Mouse (Mus musculus): ENCODE data around the gene Ankrd35. TPM values are rescaled to one million over a fixed set of nuclear protein-coding genes. Genes with fewer than 3 reads are reported as not detected.
"Not testable (repeated sequence)": the region's sequence is repeated elsewhere in the genome, so short reads cannot be mapped to it uniquely, and the experiment has no call there.

Gene Ankrd35
- total RNA-seq, 1 experiment from 2014 or later, result 0.38 TPM

DNA sequence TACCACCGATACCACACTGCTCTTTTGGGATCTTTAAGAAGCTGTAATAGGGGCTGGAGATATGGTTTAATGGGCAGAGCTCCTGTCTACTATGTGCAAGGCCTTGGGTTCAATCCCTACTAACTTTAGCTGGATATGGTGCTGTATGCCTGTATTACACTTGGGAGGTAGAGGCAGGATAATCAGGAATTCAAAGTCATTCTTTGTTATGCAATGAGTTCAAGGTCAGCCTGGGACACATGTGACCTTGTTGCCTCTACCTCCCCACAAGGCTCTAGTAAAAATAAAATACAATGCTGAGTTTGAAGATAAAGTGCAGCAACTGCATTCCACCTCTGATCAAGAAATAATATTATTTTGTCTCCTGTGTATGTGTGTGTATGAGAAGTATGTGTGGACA lies 64.1 kb downstream of the Ankrd35 start:
- no peak for ATAC-seq (replicated peaks; ENCODE audit: insufficient number of reproducible peaks, low FRiP score, low TSS enrichment, poor library complexity, severe bottlenecking)

DNA sequence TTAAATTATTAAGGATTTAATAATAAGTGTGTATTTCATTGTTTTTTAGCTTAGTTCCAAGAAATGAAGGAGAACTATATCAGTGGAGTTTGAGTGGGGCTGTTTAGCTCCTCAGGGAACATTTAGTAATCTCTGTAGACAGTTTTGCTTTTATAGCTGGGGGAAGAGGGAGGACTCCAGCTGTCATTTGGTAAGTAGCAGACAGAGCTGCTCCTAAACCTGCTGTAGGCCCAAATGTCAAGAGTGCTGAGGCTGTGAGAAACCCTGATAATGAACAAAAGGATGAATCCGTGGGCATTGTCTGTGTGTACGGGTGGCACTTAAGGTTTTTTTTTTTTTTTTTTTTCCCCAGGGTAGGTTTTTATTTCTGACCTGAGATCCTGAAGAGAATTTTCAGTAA lies 65.3 kb downstream of the Ankrd35 start:
- ATAC-seq (replicated peaks; ENCODE audit: insufficient number of reproducible peaks, low FRiP score, low TSS enrichment, poor library complexity, severe bottlenecking), result no peak

GRCm38 (mm10) chr3:96737013-96737740 lies 67.2 kb downstream of the Ankrd35 start:
- ATAC-seq (replicated peaks; ENCODE audit: insufficient number of reproducible peaks, low FRiP score, low TSS enrichment, poor library complexity, severe bottlenecking), result no peak

- ATAC-seq (replicated peaks; ENCODE audit: insufficient number of reproducible peaks, low FRiP score, low TSS enrichment, poor library complexity, severe bottlenecking), result no peak
Observed at GRCm38 (mm10) chr3:96737995-96738394, 68.1 kb downstream of the Ankrd35 start.

- ATAC-seq (replicated peaks; ENCODE audit: insufficient number of reproducible peaks, low FRiP score, low TSS enrichment, poor library complexity, severe bottlenecking), result not testable (repeated sequence)
Observed at GRCm38 (mm10) chr3:96740279-96740678, 70.3 kb downstream of the Ankrd35 start.

Other genes with a start within 250 kb of the Ankrd35 start
- gene BC107364, start 217.8 kb upstream of the Ankrd35 start, total RNA-seq (2017), result not detected in 3 replicates
- 0.64 TPM in 1 of 3 replicates, not detected in the others for gene Hfe2, start 145.0 kb upstream of the Ankrd35 start, total RNA-seq (2017)
- gene Txnip, start 112.2 kb upstream of the Ankrd35 start, total RNA-seq (2017), result 575 to 636 TPM (median 578 TPM) in 3 replicates
- not detected in 3 replicates for gene Gm16253, start 93.1 kb upstream of the Ankrd35 start, total RNA-seq (2017)
- 75.3 to 86.8 TPM (median 84.0 TPM) in 3 replicates for gene Polr3gl, start 76.0 kb upstream of the Ankrd35 start, total RNA-seq (2017)
- gene Ankrd34a, start 73.5 kb upstream of the Ankrd35 start, total RNA-seq (2017), result not detected in 3 replicates
- 0.68 to 0.95 TPM in 2 of 3 replicates, not detected in the other for gene Lix1l, start 69.0 kb upstream of the Ankrd35 start, total RNA-seq (2017)
- 41.2 to 53.1 TPM (median 49.7 TPM) in 3 replicates for gene Rbm8a, start 40.2 kb upstream of the Ankrd35 start, total RNA-seq (2017)
- 11.2 to 27.1 TPM (median 22.5 TPM) in 3 replicates for gene Pex11b, start 34.8 kb upstream of the Ankrd35 start, total RNA-seq (2017)
- gene Gm42957, start 34.7 kb upstream of the Ankrd35 start, total RNA-seq (2017), result 0.19 TPM in 1 of 3 replicates, not detected in the others
- gene Itga10, start 24.5 kb upstream of the Ankrd35 start, total RNA-seq (2017), result 0.21 to 1.2 TPM (median 0.38 TPM) in 3 replicates
- gene Pias3, start 26.3 kb downstream of the Ankrd35 start, total RNA-seq (2017), result 6.2 to 29.1 TPM (median 14.9 TPM) in 3 replicates
- 0.57 to 2.7 TPM in 2 of 3 replicates, not detected in the other for gene Nudt17, start 38.4 kb downstream of the Ankrd35 start, total RNA-seq (2017)
- 39.3 to 48.7 TPM (median 39.7 TPM) in 3 replicates for gene Polr3c, start 57.5 kb downstream of the Ankrd35 start, total RNA-seq (2017)
- 118 to 123 TPM (median 119 TPM) in 3 replicates for gene Rnf115, start 57.5 kb downstream of the Ankrd35 start, total RNA-seq (2017)
- gene Pdzk1, start 159.2 kb downstream of the Ankrd35 start, total RNA-seq (2017), result 0.39 TPM in 1 of 3 replicates, not detected in the others
- gene Cd160, start 159.2 kb downstream of the Ankrd35 start, total RNA-seq (2017), result 1.3 to 22.5 TPM (median 7.6 TPM) in 3 replicates
- gene Gja5, start 234.6 kb downstream of the Ankrd35 start, total RNA-seq (2017), result not detected in 3 replicates
- gene Gpr89, start 235.2 kb downstream of the Ankrd35 start, total RNA-seq (2017), result 3.7 to 12.8 TPM (median 10.0 TPM) in 3 replicates